Mouse (Mus musculus) midbrain, embryonic 11.5 days (tissue): ENCODE results near the gene Mansc4. TPM values are rescaled to one million over a fixed set of nuclear protein-coding genes. Genes with fewer than 3 reads are reported as not detected.

Source experiments
- ATAC-seq: fragments of 200-750 bp; cut with Nextera tagmentation; 2 replicates; pipeline ENCODE4 v1.8.0; 2017; ENCODE audit warnings: moderate TSS enrichment, moderate library complexity; ENCODE audit not compliant: low FRiP score
- DNase-seq: peaks from one replicate; pipeline ENCODE4 v3.0.0; 2015; ENCODE audit warnings: low spot score; ENCODE audit errors: missing footprints
- H3K27ac ChIP-seq: fragments of 300-500 bp; sonication (generic); 2 replicates; pipeline ENCODE4 v1.5.1; 2014; ENCODE audit warnings: low read depth, low read length
- H3K27me3 ChIP-seq: fragments of 300-500 bp; sonication (generic); 2 replicates; pipeline ENCODE4 v1.6.1; 2014; ENCODE audit warnings: mild to moderate bottlenecking, low read length, moderate library complexity, mixed read lengths; ENCODE audit not compliant: control insufficient read depth, insufficient read depth
- H3K36me3 ChIP-seq: fragments of 300-500 bp; sonication (generic); 2 replicates; pipeline ENCODE4 v1.6.1; 2014; ENCODE audit warnings: mild to moderate bottlenecking, low read length, moderate library complexity, mixed read lengths; ENCODE audit not compliant: control insufficient read depth, insufficient read depth
- H3K4me1 ChIP-seq: fragments of 300-500 bp; sonication (generic); 2 replicates; pipeline ENCODE4 v1.6.1; 2014; ENCODE audit warnings: low read length; ENCODE audit not compliant: control insufficient read depth, insufficient read depth
- H3K4me2 ChIP-seq: fragments of 300-500 bp; sonication (generic); 2 replicates; pipeline ENCODE4 v1.6.1; 2014; ENCODE audit warnings: mild to moderate bottlenecking, moderate library complexity
- H3K4me3 ChIP-seq: fragments of 300-500 bp; sonication (generic); 2 replicates; pipeline ENCODE4 v1.5.1; 2014; ENCODE audit warnings: low read depth, low read length
- H3K9ac ChIP-seq: fragments of 300-500 bp; sonication (generic); 2 replicates; pipeline ENCODE4 v1.6.1; 2014; ENCODE audit warnings: low read length
- H3K9me3 ChIP-seq: fragments of 300-500 bp; sonication (generic); 2 replicates; pipeline ENCODE4 v1.6.1; 2016; ENCODE audit warnings: low read length; ENCODE audit not compliant: control insufficient read depth
- WGBS: fragments of 180-500 bp; shearing (Covaris S2); extraction: QIAGEN DNeasy Blood & Tissue Kit; methylation state at CpG from one replicate; pipeline ENCODE4 v1.1.7; 2014; 5-methylcytosine and 5-hydroxymethylcytosine counted together
- polyA plus RNA-seq: library from polyadenylated mRNA; unstranded; fragments of >200 nt; fragmentation: Nextera tagmentation; extraction: Ambion mirVana; gene quantifications from 2 replicates; pipeline ENCODE4 v1.2.1, GENCODE M21; 2014

Mansc4 gene
- polyA plus RNA-seq, 1 experiment from 2014 or later: 0.83 TPM

GRCm38 (mm10) chr6:147102293-147102692 lies 15.5 kb upstream of the Mansc4 start:
- H3K27ac ChIP-seq: no peak overlapping the region
- H3K9me3 ChIP-seq: no peaks in the 10 kb centered on the region
- no peak for ATAC-seq
- no peaks in the 10 kb centered on the region for H3K4me1 ChIP-seq
- H3K4me3 ChIP-seq: no peak overlapping the region
- H3K27me3 ChIP-seq: no peaks in the 10 kb centered on the region
- no peak for DNase-seq
- no peak overlapping the region for H3K9ac ChIP-seq
- no peak overlapping the region for H3K4me2 ChIP-seq
- no peaks in the 10 kb centered on the region; the same call in none of the 2 replicates for H3K36me3 ChIP-seq
- 81% methylated on average over 3 of the region's 3 CpGs for WGBS

GRCm38 (mm10) chr6:147099458-147100277 lies 12.8 kb upstream of the Mansc4 start:
- DNase-seq: no peak
- WGBS: 81% methylated on average over 19 of the region's 19 CpGs
- no peaks in the 10 kb centered on the region for H3K36me3 ChIP-seq
- H3K27ac ChIP-seq: no peak overlapping the region
- H3K4me2 ChIP-seq: no peak overlapping the region
- H3K4me1 ChIP-seq: no peaks in the 10 kb centered on the region
- no peak overlapping the region for H3K9ac ChIP-seq
- H3K9me3 ChIP-seq: no peaks in the 10 kb centered on the region
- no peak for ATAC-seq
- no peaks in the 10 kb centered on the region for H3K27me3 ChIP-seq
- H3K4me3 ChIP-seq: no peak overlapping the region

- Histone ChIP-seq H3K27me3 (no peaks in the 10 kb centered on the region), H3K36me3 (no peaks in the 10 kb centered on the region), H3K4me3 (no peak overlapping the region), H3K9ac (no peak overlapping the region), H3K4me2 (no peak overlapping the region), H3K9me3 (no peaks in the 10 kb centered on the region), H3K4me1 (peaks cover 3% of the 10 kb centered on the region), H3K27ac (no peak overlapping the region)
- no peak for ATAC-seq
- no peak for DNase-seq
- 49% methylated on average over 8 of the region's 8 CpGs for WGBS
These were observed 10.6 kb upstream of the Mansc4 start for GRCm38 (mm10) chr6:147097346-147097929.

GRCm38 (mm10) chr6:147096934-147097333 lies 10.1 kb upstream of the Mansc4 start:
- Histone ChIP-seq H3K4me3 (no peak overlapping the region), H3K4me1 (peaks cover 8% of the 10 kb centered on the region), H3K9ac (no peak overlapping the region), H3K27me3 (no peaks in the 10 kb centered on the region), H3K4me2 (no peak overlapping the region), H3K36me3 (no peaks in the 10 kb centered on the region), H3K9me3 (no peaks in the 10 kb centered on the region), H3K27ac (no peak overlapping the region)
- ATAC-seq (no peak), DNase-seq (no peak)
- 82% methylated on average over 3 of the region's 3 CpGs for WGBS

GRCm38 (mm10) chr6:147096109-147096508 lies 9.3 kb upstream of the Mansc4 start:
- no peaks in the 10 kb centered on the region for H3K27me3 ChIP-seq
- no peak overlapping the region for H3K9ac ChIP-seq
- H3K9me3 ChIP-seq: no peaks in the 10 kb centered on the region
- ATAC-seq: no peak
- no peak overlapping the region for H3K4me2 ChIP-seq
- no peak overlapping the region for H3K4me3 ChIP-seq
- WGBS: 96% methylated on average over 4 of the region's 4 CpGs
- peaks cover 8% of the 10 kb centered on the region for H3K4me1 ChIP-seq
- H3K36me3 ChIP-seq: no peaks in the 10 kb centered on the region
- no peak overlapping the region for H3K27ac ChIP-seq
- DNase-seq: no peak

GRCm38 (mm10) chr6:147094771-147095170 lies 7.9 kb upstream of the Mansc4 start:
- no peak overlapping the region for H3K4me2 ChIP-seq
- no peak overlapping the region for H3K4me3 ChIP-seq
- 90% methylated on average over 7 of the region's 7 CpGs for WGBS
- H3K4me1 ChIP-seq: peaks cover 8% of the 10 kb centered on the region
- no peaks in the 10 kb centered on the region for H3K36me3 ChIP-seq
- H3K9ac ChIP-seq: no peak overlapping the region
- H3K9me3 ChIP-seq: no peaks in the 10 kb centered on the region
- DNase-seq: no peak
- H3K27ac ChIP-seq: no peak overlapping the region
- no peak for ATAC-seq
- H3K27me3 ChIP-seq: no peaks in the 10 kb centered on the region

- Histone ChIP-seq H3K4me1 (peaks cover 8% of the 10 kb centered on the region), H3K4me2 (peak overlapping the region; percentile 98), H3K36me3 (no peaks in the 10 kb centered on the region), H3K27me3 (no peaks in the 10 kb centered on the region), H3K4me3 (peak overlapping the region; percentile 71), H3K9me3 (no peaks in the 10 kb centered on the region), H3K9ac (peak overlapping the region; percentile 92), H3K27ac (no peak overlapping the region; the same call in 1 of the 2 replicates)
- ATAC-seq (peak; percentile 23), DNase-seq (peak; percentile 96)
- WGBS: 4% methylated on average over 15 of the region's 15 CpGs
These were observed 5.3 kb upstream of the Mansc4 start for GRCm38 (mm10) chr6:147092136-147092535.

- H3K4me3 ChIP-seq: peak within 1 kb of the TSS; percentile 71
- DNase-seq: peak; percentile 97
- no peaks in the 10 kb centered on the region for H3K36me3 ChIP-seq
- under 1% methylated on average over 99 of the region's 99 CpGs for WGBS
- H3K9me3 ChIP-seq: no peaks in the 10 kb centered on the region
- H3K4me1 ChIP-seq: peaks cover 13% of the 10 kb centered on the region
- peak; percentile 90 for ATAC-seq
- H3K9ac ChIP-seq: peak within 1 kb of the TSS; percentile 92
- H3K27ac ChIP-seq: peak within 1 kb of the TSS; percentile 72
- peak within 1 kb of the TSS; percentile 98 for H3K4me2 ChIP-seq
- no peaks in the 10 kb centered on the region for H3K27me3 ChIP-seq
These were observed 4.6 kb upstream of the Mansc4 start, which contains the start of gene Klhl42 for GRCm38 (mm10) chr6:147091136-147092120. TSS of gene Klhl42 (plus strand) at chr6:147091379.
